Mouse (Mus musculus) urinary bladder, postnatal 14 days (tissue): ENCODE data around the gene Aif1.

ENCODE experiments used
- DNase-seq: peaks from one replicate; pipeline ENCODE4 v3.0.0; 2021; ENCODE audit warnings: low spot score

Gene Aif1

DNA sequence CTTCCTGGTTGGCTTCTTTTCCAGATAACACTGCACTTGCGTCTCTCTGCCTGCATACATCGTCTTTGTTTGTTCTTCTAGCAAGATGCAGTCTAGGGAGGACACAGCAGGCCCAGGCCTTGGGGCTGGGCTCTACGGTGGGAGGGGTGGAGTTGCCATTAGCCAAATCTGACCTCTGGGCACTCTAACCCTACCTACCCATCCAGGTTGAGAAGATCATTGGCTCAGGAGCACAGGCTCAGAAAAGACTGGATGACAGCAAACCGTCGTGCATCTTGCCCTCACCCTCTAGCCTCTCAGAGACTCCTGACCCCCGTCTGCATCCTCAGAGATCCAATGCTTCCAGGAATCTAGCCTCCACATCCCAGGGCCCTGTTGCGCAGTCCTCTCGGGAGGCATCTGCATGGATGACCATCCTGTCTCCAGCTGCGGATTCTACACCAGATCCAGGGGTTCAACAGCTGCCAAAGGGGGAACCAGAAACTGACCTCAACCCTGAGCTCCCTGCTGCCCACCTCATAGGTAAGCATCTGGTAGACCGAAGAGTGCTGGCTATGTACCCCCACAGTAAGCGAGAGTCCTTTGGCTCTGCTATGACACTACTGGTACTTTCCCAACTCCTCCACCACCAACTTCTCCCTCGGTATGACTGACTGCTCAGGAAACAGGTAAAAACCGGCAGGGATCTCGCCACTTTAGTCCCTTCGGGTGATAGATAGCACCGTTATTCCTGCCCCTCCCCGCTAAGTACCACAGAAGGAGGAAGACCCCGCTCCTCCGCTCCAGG, 19.2 kb upstream of the Aif1 start:
- DNase-seq: no peak

DNA sequence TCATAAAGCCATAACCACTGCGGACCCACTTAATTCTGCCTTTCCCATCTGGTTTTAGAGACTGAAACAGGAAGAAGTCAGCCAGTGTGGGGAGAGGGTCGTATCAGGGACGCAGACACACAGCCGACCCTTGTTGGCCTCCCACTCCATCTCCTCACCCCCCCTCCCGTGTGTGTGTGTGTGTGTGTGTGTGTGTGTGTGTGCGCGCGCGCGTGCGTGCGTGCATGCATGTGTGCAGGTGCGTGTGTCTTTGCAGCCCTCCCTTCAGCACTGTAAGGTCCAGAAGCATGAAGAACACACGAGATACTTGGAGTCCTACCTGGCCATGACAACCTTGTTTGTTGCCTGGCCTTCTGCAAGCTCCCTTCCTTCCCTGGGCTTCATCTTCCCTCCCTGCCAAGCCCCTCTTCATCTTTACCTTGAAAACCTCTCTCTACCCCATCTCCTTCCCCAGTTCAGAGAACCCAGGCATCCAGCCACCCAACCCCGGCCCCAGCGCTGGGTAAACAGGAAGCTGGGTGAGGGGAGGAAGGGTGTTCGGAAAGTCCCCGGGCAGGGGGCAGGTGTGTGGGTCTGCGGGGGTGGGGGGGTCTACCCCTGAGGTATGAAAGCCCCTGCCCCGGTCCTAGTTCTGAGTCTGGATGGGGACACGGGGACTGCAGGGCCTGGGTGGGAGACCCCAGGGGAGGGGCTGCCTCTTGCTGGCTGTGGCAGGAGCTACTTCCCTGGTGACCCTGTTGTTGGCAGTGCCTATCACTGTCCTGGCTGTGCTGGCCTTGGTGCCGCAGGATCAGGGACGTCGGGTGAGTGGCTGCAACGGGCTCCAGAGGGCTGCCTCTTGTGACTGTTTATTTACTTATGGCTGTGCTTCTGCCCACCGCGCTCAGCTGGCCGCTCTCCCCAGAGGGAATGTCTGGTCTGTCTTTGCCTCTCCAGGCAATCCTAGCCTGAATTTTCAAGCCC, 18.3 kb upstream of the Aif1 start, which contains the start of gene Ltb:
Gene Ltb, plus strand, starts transcription at position 559 of the 963 bp plus-strand sequence.
- DNase-seq: no peak

DNA sequence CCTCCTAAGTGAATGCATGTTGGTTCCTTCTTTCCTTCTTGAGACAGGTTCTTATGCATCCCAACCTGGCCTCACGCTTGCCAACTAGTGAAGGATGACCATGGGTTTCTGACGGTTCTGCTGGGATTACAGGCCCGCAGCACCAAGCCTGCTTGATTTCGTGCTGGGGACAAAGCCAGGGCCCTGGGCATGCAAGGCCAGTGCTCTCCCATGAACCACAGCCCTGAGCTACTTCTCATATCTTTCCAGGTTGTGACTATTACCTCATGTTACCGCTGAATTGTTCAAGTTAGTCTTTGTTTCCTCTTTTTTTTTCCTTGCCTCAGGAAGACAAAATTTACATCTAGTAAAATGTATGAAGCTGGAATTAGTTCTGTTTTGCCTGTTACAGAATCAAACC, 17.1 kb upstream of the Aif1 start:
- no peak for DNase-seq

DNA sequence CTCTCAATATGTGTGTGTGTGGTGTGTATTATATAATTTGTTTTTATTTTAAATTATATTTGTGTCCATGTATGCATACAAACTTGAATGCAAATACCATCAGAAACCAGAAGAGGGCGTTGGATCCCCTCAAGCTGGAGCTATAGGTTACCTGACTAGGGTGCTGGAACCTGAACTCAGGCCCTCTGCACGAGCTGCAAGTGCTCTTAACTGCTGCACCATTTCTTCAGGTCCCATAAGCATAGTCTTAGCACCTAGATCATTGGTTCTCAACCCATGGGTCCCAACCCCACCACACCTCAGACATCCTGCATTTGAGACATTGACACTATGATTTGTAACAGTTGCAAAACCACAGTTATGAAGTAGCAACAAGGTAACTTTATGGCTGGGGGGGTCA, 15.9 kb upstream of the Aif1 start:
- no peak for DNase-seq

DNA sequence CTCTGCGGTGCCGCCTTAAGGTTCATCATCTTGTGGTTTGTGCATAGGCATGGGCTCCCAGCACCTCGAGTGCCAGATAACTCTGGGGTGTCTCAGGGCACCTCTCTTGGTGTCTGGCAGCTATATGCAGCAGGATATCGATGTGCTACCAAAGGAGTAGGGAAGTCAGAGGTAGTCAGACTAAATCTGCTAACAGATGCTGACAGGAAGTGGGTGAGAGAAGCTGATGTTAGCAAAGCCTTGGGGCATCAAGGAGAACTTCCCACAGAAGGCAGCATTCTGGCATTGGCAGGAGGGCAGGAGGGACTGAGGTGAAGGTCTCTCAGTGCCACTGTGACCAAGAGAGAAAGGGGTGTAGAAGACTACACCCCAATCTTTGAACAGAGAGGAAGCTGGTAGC, 14.2 kb upstream of the Aif1 start:
- no peak for DNase-seq

DNA sequence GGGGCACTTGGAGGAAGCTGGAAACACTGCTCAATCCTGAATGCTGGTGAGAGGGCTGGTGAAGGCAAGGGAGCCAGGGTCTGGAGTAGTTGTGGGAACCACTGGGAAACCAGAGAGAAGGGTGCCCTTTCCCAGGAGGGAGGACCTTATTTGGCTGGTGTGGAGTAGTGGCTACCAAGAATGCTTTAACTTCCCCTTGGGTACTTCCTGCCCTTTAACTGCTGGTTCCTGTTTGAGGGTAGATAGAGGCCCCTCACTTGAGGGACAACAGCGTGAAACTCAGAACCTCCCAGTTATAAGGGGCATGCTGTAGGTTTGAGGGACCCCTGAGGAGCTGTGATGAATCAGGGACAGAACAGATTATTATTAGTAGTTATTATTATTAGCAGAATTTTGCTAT, 13.3 kb upstream of the Aif1 start:
- DNase-seq: no peak

DNA sequence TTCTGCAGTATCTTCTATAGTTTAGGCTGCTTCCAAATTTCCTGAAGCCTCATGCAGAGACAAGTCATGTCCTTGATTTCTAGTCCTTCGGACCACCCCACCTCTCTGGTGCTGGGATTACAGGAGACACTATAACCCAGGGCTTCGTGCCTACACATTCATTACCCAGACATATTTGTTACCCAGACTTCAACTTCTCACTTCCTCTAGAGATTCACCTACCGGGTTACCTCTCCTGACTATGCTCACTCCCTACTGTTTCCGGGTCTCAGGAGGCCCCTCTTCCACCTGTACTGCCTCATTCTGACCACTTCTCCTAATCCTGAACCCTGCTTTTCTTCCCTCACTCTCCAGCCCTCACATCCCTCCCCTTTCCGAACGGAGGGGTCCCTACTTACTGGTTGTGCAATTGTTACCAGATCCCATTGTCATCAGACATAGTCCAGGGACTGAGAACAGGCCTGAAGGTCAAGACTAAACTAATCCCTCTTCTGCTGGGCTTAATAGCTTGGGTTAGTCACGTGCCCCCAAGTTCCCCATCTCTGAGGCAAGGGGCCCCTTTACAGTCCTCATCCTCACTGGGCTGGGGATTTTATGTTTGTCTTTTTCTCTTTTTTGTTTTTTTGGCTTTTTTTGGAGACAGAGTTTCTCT, 12.2 kb upstream of the Aif1 start, which contains the start of gene Lst1:
Gene Lst1, minus strand, starts transcription at position 481 of the 652 bp plus-strand sequence.
- DNase-seq: no peak

DNA sequence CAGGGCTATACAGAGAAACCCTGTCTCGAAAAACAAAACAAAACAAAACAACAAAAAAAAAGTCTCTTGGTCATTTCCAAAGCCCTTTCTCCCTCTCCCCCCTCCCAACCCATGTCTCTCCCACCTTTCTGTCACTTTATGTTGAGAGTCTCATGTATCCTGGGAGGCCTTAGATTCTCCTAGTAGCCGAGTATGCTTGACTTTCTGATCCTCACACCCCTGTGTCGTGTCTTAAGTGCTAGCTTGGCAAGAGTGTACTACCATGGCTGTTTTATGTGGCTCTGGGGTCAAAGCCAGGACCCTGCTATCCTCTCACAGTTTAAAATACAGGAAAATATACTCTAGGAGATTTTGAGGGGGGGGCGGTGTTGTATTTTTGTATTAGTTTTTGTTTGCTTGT, 11.5 kb upstream of the Aif1 start:
- no peak for DNase-seq

DNA sequence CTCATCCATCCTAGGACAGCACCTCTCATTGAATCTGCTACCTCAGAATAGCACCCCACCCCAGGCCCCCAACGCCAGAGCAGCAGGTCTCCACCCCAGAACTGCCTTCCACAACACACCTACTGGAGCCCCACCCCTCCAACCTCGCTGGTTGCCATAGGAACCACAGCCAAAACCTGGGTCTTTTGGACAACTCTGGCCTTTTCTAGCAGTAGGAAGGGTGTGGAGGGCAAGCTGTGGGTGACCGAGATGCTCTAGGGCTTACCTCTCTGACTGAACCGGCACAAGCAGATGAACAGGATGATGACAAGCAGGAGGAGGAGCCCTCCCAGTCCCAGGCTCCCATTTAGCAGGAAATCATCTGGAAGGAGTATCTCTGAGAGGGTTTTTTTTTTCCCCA, 10.8 kb upstream of the Aif1 start:
- DNase-seq: peak; percentile 19

DNA sequence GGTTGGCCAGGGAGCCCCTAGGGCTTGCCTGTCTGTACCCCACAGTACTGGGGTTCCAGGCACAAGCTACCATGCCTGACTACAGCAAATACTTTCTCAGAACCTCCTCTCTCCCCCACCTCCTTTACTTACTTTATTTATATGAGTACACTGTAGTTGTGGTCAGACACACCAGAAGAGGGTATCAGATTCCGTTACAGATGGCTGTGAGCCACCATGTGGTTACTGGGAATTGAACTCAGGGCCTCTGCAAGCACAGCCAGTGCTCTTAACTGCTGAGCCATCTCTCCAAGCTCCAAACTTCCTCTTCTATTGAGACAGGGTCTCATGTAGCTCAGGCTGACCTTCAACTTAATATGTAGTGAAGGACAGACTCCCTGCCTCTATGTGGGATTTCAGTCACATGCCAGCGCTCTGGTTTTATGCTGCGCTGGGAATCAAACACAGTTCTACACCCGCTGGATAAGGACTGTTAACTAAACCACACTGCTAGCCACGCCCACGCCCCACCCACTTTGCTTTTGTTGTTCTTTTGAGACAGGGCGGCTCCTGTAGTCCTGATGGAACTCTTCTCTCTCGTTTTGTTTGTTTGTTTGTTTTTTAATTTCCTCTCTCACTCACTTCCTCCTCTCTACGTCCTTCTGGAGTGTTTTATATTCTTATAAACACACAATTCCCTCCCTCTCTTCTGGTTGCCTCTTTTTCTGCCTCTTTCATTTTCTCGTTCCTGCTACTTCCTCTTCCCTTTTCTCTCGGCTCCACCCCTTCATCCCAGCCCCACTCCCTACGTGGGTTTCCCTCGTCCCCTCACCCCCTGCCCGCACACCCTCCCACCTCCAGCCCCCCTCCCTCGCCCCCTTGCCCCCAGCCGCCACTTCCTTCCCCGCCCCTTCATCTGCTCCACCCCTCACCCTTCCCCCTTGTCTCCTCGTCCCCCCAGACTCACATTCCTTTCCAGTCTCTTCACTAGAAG, 10.1 kb upstream of the Aif1 start:
- peak; percentile 83 for DNase-seq

DNA sequence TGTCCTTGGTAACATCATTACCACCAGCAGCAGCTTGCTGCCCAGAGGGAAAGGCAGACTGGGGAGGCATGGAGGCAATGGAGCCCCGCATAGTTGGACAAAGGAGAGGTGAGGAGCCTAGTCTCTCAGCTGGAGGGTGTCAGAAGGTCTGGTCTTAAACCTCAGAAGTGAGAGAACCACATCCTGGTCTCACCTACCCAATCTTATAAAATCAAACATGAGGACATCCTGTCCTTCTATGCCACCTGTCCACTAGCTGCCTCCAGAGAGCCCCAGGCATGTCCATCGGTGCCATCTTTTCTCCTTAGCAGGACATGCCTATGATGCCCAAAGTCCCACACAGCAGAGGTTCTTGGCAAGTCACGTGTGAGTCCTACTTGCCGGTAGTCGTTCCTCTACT, 4.2 kb upstream of the Aif1 start:
- DNase-seq: no peak

DNA sequence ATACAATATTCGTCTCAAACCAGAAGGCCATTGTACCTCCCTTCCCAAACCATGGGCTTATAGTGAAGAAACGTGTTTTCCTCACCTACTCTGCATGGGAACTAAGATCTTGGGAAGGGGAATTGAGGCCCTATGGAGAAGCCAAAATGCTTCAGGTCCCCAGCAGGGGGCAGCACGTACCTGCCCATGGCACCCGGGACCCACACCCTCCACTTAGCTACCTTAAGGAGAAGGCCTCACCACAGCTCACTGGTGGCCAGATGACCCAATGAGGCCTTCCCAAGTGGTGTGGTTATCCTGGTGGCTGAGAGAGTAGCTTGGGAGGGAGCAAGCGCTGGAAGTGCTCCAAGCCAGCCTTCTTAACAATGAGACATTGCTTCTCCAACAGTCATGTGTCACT, 2.7 kb upstream of the Aif1 start:
- peak; percentile 75 for DNase-seq

DNA sequence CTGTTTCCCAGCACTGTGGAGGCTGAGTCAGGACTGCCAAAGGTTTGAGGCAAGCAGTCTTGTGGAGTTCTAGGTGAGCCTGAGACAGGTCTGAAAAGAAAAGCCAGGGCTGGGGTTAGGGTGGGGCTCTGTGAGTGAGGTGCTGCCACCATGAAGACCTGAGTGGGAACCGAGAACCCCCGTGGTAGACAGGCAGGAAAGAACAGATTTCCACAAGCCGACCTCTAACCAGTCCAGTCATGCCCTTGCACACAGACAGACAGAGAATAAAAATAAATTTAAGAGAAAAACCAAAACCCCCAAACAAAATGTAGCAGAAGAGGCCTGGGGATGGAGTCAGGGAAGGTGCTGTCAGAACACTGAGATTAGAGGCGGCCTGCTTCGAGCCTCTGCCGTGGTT, 486 bp downstream of the Aif1 start:
- no peak for DNase-seq

DNA sequence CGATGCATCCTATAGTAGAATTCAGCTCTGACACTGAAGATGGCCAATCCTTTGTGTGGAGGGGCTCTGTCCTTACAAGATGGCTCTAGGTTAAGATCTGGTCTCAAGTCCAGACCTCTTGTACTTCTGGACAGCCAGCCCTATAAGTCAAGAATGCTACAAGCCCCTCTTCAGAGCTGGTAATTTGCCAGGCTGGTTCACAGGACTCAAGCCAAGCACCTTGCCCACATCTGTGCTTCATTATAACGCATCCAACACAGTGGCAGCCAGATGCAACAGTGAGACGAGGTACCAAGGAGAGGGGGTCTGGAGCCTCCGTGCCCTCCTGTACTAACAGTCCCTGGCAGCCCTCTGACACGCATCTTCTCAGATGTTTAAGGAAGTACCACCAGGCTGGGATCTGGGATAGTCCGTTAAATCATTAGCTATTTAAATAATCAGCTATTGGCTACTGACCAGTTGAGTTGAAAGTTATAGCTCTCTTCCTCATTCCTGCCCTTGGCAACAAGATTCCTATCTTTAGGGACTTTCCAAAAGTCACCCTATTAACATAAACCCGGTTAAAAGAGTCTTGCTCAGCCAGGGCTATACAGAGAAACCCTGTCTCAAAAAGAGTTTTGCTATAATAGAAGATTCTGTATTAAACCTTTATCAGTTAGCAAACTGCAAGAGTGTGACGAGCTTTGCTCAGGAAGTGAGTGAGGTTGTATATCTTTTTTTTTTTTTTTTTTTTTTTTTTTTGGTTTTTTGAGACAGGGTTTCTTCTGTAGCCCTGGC, 1.5 kb downstream of the Aif1 start:
- DNase-seq: no peak

DNA sequence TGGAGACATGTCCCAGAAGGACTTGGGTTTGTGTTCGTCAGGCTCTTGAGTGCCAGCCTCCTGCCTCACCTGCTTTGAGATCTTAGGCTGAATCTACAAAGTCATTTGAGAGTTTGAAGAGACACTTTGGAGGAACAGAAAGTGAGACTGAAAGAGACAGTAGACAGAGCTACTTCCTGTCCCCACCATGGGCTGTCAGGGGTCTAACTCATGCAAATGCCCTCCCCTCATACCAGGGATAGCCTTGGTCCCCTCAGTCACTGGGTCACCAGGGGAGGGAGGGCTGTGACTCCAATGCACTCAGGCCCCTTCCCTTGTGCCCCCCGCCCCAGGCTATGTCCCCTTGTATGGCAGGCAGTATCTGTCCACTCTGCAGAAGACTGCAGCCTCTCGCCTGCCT, 2.5 kb downstream of the Aif1 start:
- DNase-seq: no peak

DNA sequence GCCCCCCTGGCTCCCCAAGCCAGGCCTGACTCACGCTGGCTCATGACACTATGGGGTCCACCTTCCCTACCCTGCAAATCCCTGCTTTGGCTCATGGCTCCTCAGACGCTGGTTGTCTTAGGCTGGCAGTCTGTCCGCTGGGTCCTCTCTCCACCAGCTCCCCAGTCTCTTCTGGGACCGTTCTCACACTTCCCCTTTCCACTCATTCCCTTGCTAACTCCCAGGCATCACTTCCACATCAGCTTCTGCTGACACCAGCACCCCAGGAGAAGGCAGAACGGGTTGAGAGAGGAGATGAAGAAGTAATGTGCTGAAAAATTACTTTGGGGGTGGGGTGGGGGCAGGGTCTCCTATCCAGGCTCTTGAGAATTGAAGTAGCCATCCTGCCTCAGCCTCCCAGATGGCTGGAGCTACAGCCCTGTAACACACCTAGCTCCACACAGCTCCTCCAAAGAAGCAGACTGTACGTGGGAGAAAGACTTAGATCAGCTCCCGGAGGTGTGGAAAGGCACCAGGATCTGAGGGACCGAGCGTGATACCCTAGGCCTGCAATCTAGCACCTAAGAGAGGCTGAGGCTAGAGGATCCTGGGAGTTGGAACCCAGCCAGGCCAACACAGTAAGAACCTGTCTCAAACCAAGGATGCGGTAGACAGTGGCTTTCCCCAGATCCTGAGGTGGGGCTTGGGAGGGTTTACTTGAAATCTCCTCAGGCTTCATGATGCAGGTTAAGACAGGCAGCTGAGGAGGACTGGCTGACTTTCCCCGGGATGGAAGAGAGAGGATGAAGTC, 3.2 kb downstream of the Aif1 start:
- no peak for DNase-seq

DNA sequence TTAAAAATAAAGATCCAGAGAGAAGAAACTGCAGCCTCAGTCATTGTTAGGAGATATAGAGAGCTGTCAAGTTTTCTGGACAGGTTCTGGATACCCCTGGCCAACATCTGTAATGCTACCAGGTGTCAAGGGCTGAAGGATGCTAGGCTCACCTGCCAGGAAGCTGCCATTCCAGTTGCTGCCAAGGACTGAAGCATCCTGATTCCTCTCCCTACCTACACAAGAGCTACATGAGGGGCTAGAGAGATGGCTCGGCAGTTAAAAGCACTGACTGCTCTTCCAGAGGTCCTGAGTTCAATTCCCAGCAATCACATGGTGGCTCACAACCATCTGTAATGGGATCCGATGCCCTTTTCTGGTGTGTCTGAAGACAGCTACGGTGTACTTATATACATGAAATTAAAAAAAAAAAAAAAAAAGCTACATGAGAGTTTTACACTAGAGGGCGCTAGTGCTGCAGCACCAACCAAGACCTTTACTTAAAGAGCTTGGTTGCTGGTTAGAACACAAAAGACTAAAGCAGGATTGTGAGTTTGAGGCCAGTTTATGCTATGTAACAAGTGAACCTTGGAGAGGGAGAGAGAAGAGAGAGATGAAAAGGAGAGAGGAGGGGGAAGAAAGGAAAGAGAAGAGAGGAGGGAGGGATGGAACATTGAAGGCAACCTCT, 7.2 kb downstream of the Aif1 start:
- no peak for DNase-seq

DNA sequence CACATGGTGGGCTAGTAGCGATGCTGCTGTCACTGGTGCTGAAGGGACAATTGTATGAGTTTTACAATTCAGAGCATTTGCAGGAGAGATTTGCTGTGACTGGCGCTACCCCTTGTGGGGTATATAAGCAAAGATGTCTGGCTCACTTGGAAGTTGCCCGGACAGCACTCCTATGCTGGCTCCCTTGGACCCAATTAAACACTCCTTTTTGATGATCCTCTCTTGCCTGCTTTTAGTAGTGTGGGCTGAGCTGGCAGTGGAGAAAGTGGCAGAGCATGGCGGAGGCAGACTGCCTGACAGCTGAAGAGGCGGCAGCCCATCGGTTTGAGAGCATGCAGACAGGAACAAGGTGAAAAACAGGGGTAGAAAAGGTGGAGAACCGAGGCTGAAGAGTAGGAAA, 8.1 kb downstream of the Aif1 start:
- no peak for DNase-seq

DNA sequence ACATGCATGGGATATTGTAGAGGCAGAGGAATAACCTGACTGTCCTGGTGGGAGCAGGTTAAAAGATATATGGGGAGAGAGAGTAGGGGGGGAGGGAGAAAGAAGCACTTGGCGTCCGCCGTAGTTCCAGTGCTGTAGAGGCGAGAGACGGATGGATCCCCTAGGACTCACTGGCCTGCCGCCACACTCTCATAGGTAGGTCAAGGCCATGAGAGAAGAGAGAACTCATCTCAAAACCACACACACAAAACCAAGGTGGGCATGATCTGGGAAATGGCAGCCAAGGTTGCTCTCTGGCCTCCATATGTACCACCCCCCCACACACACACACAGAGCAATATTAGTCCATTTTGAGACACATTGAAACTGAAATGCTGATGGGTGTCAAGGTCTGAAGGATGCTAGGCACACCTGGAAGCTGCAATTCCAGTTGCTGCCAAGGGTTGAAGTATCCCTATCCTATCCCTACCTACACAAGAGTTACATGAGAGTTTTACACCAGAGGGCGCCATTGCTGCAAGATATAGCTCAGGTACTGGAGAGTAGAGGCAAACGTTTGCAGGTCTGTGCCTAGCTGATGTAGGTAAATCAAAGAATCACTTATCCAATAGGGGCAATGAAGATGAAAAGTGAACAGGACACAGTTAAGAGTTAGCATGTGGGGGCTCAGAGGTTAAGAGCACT, 9.4 kb downstream of the Aif1 start:
- DNase-seq: peak; percentile 78
